Mouse (Mus musculus): ENCODE data around the gene Cd47. TPM values are rescaled to one million over a fixed set of nuclear protein-coding genes. Genes with fewer than 3 reads are reported as not detected.

Gene Cd47
- polyA plus RNA-seq, 1 experiment from 2014 or later: 301 TPM

DNA sequence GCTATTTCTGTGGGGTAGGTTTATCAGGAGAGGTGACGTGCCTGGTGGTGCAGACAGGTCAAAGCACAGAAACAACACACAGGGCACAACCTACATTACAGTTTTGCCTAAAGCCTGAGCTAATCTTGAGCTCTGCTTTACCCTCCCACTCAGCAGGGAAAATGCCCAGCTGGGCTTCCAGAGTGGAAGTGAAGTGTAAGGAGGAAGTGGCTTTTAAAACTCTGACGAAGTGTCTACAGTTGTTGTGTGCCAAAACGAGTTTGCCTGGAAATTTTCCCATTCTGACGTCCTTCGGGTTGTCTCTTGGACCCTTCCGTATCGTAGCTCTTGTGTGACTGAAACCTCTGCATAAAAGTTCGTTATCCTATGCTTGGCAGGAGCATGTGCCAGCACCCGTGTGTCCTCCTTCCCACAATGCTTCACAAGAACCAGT, 7.9 kb upstream of the Cd47 start:
- no peak overlapping the region for H3K4me2 ChIP-seq
- H3K27ac ChIP-seq: peak overlapping the region; percentile 79
- H3K36me3 ChIP-seq: no peaks in the 10 kb centered on the region
- no peaks in the 10 kb centered on the region for H3K9me3 ChIP-seq (replicated peaks)
- H3K4me3 ChIP-seq (replicated peaks): no peak overlapping the region
- H3K4me1 ChIP-seq (replicated peaks): peaks cover 67% of the 10 kb centered on the region
- 46% methylated on average over 9 of the region's 9 CpGs for WGBS (ENCODE audit: insufficient replicate concordance)
- no peak overlapping the region; the same call in 1 of the 2 replicates for H3K9ac ChIP-seq
- H3K27me3 ChIP-seq: no peaks in the 10 kb centered on the region
- ATAC-seq (ENCODE audit: low read depth) (peak; percentile 59), DNase-seq (no peak)

DNA sequence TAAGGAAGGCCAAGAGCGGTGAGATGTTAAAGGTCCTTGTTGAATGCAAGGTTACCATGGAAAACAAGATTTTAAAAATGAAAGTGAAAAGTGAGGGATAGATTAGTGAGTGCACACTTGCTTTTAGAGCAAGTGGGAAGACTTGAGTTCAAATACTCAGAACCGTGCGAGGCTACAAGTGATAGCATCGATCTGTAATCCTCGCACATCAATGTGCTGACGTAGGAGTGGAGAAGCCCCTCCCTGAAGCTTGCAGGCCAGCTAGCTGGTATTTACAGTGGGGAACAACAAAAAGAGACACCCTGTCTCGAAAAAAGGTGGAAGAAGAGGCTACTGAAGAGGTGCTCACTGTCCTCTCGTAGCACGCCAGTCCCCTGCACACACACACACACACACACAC, 6.7 kb upstream of the Cd47 start:
- Histone ChIP-seq H3K4me2 (no peak overlapping the region), H3K9me3 (replicated peaks) (no peaks in the 10 kb centered on the region), H3K27me3 (no peaks in the 10 kb centered on the region), H3K27ac (peak overlapping the region; percentile 68), H3K4me1 (replicated peaks) (peaks cover 76% of the 10 kb centered on the region), H3K36me3 (no peaks in the 10 kb centered on the region), H3K4me3 (replicated peaks) (no peak overlapping the region), H3K9ac (peak overlapping the region; percentile 47; the same call in 1 of the 2 replicates)
- DNase-seq (no peak), ATAC-seq (ENCODE audit: low read depth) (no peak)
- 77% methylated on average over 9 of the region's 9 CpGs for WGBS (ENCODE audit: insufficient replicate concordance)

DNA sequence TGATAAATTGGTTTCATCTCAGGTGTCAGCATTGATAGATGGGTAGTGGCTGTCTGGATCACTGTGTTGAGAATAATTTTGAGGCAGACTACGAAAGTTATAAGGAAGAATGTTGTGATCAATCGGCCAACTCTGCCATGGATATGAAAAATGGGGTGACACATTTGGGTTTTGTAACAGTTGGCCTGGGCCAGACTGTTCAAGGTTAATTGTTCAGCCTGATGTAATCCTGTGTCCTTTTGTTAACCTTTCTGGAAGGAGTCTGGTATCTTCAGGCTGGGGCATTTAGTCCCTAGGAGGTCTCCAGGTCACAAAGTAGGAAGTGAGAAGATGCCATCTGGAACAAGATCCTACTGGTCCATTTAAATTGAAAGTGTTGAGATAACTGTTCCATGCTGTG, 4.1 kb upstream of the Cd47 start:
- H3K9me3 ChIP-seq (replicated peaks): no peaks in the 10 kb centered on the region
- peak overlapping the region; percentile 77 for H3K27ac ChIP-seq
- no peaks in the 10 kb centered on the region for H3K36me3 ChIP-seq
- no peak overlapping the region for H3K4me2 ChIP-seq
- peak overlapping the region; percentile 34; the same call in 1 of the 2 replicates for H3K9ac ChIP-seq
- H3K4me1 ChIP-seq (replicated peaks): peaks cover 93% of the 10 kb centered on the region
- ATAC-seq (ENCODE audit: low read depth): no peak
- H3K27me3 ChIP-seq: no peaks in the 10 kb centered on the region
- DNase-seq: no peak
- 83% methylated on average over 2 of the region's 2 CpGs for WGBS (ENCODE audit: insufficient replicate concordance)
- no peak overlapping the region for H3K4me3 ChIP-seq (replicated peaks)

DNA sequence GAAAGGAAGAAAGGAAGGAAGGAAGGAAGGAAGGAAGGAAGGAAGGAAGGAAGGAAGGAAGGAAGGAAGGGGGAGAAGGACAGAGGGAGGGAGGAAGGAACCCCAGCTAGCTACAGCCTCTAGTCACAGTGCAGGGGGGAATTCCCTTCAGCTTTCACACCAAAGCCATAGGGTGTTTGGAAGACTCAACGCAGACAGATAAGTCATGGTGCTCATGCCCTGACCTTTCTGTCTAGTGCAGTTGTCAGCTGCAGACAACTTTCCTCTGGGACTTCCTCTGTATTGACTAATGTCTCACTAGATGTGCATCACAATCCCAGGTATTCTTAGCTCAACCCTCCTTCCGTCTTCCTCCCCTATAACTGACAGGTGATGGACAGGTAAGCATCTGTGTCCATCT, 3.4 kb upstream of the Cd47 start:
- H3K27me3 ChIP-seq: no peaks in the 10 kb centered on the region
- ATAC-seq (ENCODE audit: low read depth) (no peak), DNase-seq (no peak)
- H3K27ac ChIP-seq: peak overlapping the region; percentile 77
- WGBS (ENCODE audit: insufficient replicate concordance): 87% methylated on average over 2 of the region's 2 CpGs
- H3K9me3 ChIP-seq (replicated peaks): no peaks in the 10 kb centered on the region
- H3K36me3 ChIP-seq: no peaks in the 10 kb centered on the region
- no peak overlapping the region for H3K4me3 ChIP-seq (replicated peaks)
- H3K9ac ChIP-seq: no peak overlapping the region
- no peak overlapping the region for H3K4me2 ChIP-seq
- H3K4me1 ChIP-seq (replicated peaks): peaks cover 93% of the 10 kb centered on the region

DNA sequence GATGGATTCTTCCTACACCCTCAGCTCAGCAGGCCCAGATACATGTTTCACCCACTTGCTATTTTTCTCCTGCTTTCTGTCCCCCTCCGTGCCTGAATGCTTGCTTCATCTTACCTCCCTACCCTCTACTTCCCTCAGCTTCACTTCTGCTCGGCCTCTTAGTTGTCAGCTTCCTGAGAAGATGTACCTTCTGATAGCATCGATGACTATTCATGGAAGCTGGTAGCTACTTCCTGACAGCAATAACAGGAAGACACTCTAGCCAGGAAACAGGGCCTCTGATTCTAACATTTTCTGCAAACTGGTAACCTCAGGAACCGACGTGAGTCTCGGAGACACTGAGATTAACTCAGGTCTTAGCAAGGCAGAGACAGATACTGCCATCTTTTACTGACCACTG, 1.5 kb upstream of the Cd47 start:
- peaks cover 91% of the 10 kb centered on the region for H3K4me1 ChIP-seq (replicated peaks)
- H3K9me3 ChIP-seq (replicated peaks): no peaks in the 10 kb centered on the region
- H3K36me3 ChIP-seq: no peaks in the 10 kb centered on the region
- WGBS (ENCODE audit: insufficient replicate concordance): 13% methylated on average over 6 of the region's 6 CpGs
- H3K27me3 ChIP-seq: no peaks in the 10 kb centered on the region
- peak overlapping the region; percentile 18 for H3K4me2 ChIP-seq
- no peak for ATAC-seq (ENCODE audit: low read depth)
- H3K4me3 ChIP-seq (replicated peaks): no peak overlapping the region
- peak overlapping the region; percentile 50 for H3K9ac ChIP-seq
- peak overlapping the region; percentile 99 for H3K27ac ChIP-seq
- no peak for DNase-seq

DNA sequence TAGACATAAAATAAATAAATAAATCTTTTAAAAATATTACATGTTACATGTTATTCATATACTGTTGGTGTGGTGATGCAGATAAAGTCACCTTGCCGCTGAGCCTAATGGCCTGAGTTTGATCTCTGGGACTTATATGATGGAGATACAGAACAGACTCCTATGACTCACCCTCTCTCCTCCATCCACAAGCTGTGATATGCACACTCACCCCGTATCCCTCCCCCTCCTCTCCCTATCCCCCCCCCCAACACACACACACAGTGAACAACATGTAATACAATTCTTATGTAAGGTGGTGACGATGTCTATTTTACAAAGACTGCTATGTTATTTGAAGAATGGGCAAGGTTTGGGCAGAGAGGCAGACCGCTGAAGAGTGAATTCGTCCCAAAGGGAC, 663 bp downstream of the Cd47 start:
- Histone ChIP-seq H3K9ac (peak overlapping the region; percentile 71), H3K36me3 (no peaks in the 10 kb centered on the region), H3K4me2 (peak overlapping the region; percentile 55), H3K4me1 (replicated peaks) (peaks cover 91% of the 10 kb centered on the region), H3K27ac (peak overlapping the region; percentile 99), H3K4me3 (replicated peaks) (no peak overlapping the region), H3K9me3 (replicated peaks) (no peaks in the 10 kb centered on the region), H3K27me3 (no peaks in the 10 kb centered on the region)
- DNase-seq: no peak
- 51% methylated on average over 5 of the region's 5 CpGs for WGBS (ENCODE audit: insufficient replicate concordance)
- ATAC-seq (ENCODE audit: low read depth): no peak

DNA sequence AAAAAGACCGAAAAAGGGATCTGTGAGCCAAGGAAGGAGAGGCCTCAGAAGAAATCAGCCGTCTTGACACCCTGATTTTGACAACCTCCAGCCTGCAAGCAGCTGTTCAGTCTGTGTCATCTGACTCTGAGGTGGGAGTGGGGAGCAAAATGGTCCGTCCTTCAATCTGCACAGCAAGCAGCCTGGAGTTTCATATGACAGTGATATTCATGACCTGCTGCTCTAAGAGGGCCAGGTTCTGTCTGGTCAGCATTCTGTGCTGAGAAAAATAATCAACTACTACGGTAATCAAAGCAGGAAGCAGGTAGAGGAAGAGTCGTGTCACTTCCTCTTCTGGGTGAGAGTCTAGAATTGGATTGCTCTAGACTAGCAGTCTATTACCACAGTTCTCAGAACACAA, 1.1 kb downstream of the Cd47 start:
- no peak for DNase-seq
- H3K9me3 ChIP-seq (replicated peaks): no peaks in the 10 kb centered on the region
- H3K4me2 ChIP-seq: peak overlapping the region; percentile 55
- peak overlapping the region; percentile 99 for H3K27ac ChIP-seq
- H3K4me3 ChIP-seq (replicated peaks): no peak overlapping the region
- ATAC-seq (ENCODE audit: low read depth): no peak
- WGBS (ENCODE audit: insufficient replicate concordance): 29% methylated on average over 5 of the region's 5 CpGs
- peak overlapping the region; percentile 71 for H3K9ac ChIP-seq
- no peaks in the 10 kb centered on the region for H3K27me3 ChIP-seq
- H3K4me1 ChIP-seq (replicated peaks): peaks cover 90% of the 10 kb centered on the region
- no peaks in the 10 kb centered on the region for H3K36me3 ChIP-seq

GRCm38 (mm10) chr16:49802993-49803392, 2.7 kb downstream of the Cd47 start:
- Histone ChIP-seq H3K27ac (peak overlapping the region; percentile 58), H3K9ac (no peak overlapping the region), H3K9me3 (replicated peaks) (no peaks in the 10 kb centered on the region), H3K27me3 (no peaks in the 10 kb centered on the region), H3K4me3 (replicated peaks) (no peak overlapping the region), H3K4me1 (replicated peaks) (peaks cover 89% of the 10 kb centered on the region), H3K4me2 (no peak overlapping the region), H3K36me3 (no peaks in the 10 kb centered on the region)
- ATAC-seq (ENCODE audit: low read depth) (no peak), DNase-seq (no peak)
- WGBS (ENCODE audit: insufficient replicate concordance): 65% methylated on average over 2 of the region's 2 CpGs

DNA sequence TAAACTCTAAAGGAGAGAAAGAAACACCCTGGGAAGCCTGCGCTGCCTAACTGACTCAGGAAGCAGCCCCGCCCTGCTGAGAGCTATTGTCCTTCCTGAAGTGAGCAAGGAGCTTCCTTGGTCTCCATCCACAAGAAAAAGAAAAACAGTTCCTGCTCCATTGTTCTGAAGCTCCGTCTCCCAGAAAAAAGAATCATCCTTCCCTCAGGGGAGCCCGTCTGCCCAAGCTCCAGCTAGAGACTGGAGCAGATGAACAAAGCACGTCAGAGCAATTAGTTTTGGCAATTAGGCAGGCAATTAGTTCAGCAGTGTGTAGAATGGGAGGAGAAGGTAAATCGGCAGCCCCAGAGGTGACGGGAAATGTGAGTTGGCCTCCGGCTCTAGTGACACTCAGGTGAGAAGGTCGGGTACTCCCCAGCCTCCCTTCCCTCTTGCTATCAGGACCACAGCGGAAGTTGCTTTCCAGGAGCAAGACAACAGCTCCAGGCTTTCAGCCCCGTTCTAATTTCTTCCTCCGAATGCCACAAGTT, 3.7 kb downstream of the Cd47 start:
- DNase-seq (no peak), ATAC-seq (ENCODE audit: low read depth) (no peak)
- Histone ChIP-seq H3K9me3 (replicated peaks) (no peaks in the 10 kb centered on the region), H3K9ac (peak overlapping the region; percentile 69), H3K4me2 (peak overlapping the region; percentile 66), H3K4me3 (replicated peaks) (peak overlapping the region; percentile 42), H3K27ac (peak overlapping the region; percentile 86), H3K27me3 (no peaks in the 10 kb centered on the region), H3K4me1 (replicated peaks) (peaks cover 86% of the 10 kb centered on the region), H3K36me3 (no peaks in the 10 kb centered on the region)
- WGBS (ENCODE audit: insufficient replicate concordance): 4% methylated on average over 12 of the region's 12 CpGs

- Histone ChIP-seq H3K27ac (peak overlapping the region; percentile 53; the same call in 1 of the 2 replicates), H3K4me1 (replicated peaks) (peaks cover 67% of the 10 kb centered on the region), H3K36me3 (no peaks in the 10 kb centered on the region), H3K4me3 (replicated peaks) (no peak overlapping the region), H3K9ac (no peak overlapping the region), H3K9me3 (replicated peaks) (no peaks in the 10 kb centered on the region), H3K4me2 (no peak overlapping the region), H3K27me3 (no peaks in the 10 kb centered on the region)
- ATAC-seq (ENCODE audit: low read depth) (no peak), DNase-seq (no peak)
- WGBS (ENCODE audit: insufficient replicate concordance): 78% methylated on average over 10 of the region's 10 CpGs
Measured at GRCm38 (mm10) chr16:49806920-49807319, 6.6 kb downstream of the Cd47 start.

- ATAC-seq (ENCODE audit: low read depth): peak; percentile 55; the same call in 1 of the 2 replicates
Measured at GRCm38 (mm10) chr16:49807419-49807841, 7.1 kb downstream of the Cd47 start.

GRCm38 (mm10) chr16:49807862-49808430, 7.6 kb downstream of the Cd47 start:
- Histone ChIP-seq H3K4me2 (no peak overlapping the region), H3K27ac (no peak overlapping the region; the same call in 1 of the 2 replicates), H3K9ac (no peak overlapping the region), H3K9me3 (replicated peaks) (no peaks in the 10 kb centered on the region), H3K4me3 (replicated peaks) (no peak overlapping the region), H3K27me3 (no peaks in the 10 kb centered on the region), H3K4me1 (replicated peaks) (peaks cover 58% of the 10 kb centered on the region), H3K36me3 (no peaks in the 10 kb centered on the region)
- ATAC-seq (ENCODE audit: low read depth): no peak
- no peak for DNase-seq
- 74% methylated on average over 18 of the region's 18 CpGs for WGBS (ENCODE audit: insufficient replicate concordance)

More at GRCm38 (mm10) chr16:49807419-49807841, 7.1 kb downstream of the Cd47 start:
- Histone ChIP-seq H3K4me1 (replicated peaks) (peaks cover 62% of the 10 kb centered on the region), H3K4me3 (replicated peaks) (no peak overlapping the region), H3K27me3 (no peaks in the 10 kb centered on the region), H3K4me2 (no peak overlapping the region), H3K27ac (peak overlapping the region; percentile 53), H3K9ac (0 out of 2 replicates have a peak overlapping the region, but pooled peaks have one; percentile 22), H3K9me3 (replicated peaks) (no peaks in the 10 kb centered on the region), H3K36me3 (no peaks in the 10 kb centered on the region)
- WGBS (ENCODE audit: insufficient replicate concordance): 35% methylated on average over 7 of the region's 7 CpGs
- DNase-seq: no peak

Data from liver, embryonic 13.5 days (tissue).